Mouse (Mus musculus) MEL (cell line): Measurements from ENCODE around the gene Ppp1r15b. TPM values are rescaled to one million over a fixed set of nuclear protein-coding genes. Genes with fewer than 3 reads are reported as not detected.
A peak's percentile ranks its signal among the peaks of the same experiment; 100 is the strongest.

ENCODE experiments used
- DNase-seq: peaks from one replicate; pipeline ENCODE4 v3.0.0; 2011; ENCODE audit warnings: low read depth, low spot score
- H3K27ac ChIP-seq: 2 replicates; pipeline ENCODE4 v1.5.1; 2012; ENCODE audit warnings: low read depth, mild to moderate bottlenecking, control low read depth, low read length, moderate library complexity; ENCODE audit not compliant: control insufficient read depth
- H3K27me3 ChIP-seq, 2 experiments: fragments of 150-350 bp in 1 of 2; sonication (generic) in 1 of 2; 2 replicates each; pipeline ENCODE4 v1.6.1; 2012; ENCODE audit warnings: low read length in 2 of 2, mild to moderate bottlenecking in 2 of 2, improper control_type of control experiment in 1 of 2, moderate library complexity in 1 of 2; ENCODE audit not compliant: insufficient read depth in 2 of 2, control insufficient read depth in 1 of 2
- H3K36me3 ChIP-seq, 2 experiments: 2 replicates each; pipeline ENCODE4 v1.6.1; 2012 to 2014; ENCODE audit warnings: low read length in 2 of 2, improper control_type of control experiment in 1 of 2, inconsistent platforms in 1 of 2, mild to moderate bottlenecking in 1 of 2; ENCODE audit not compliant: insufficient read depth in 2 of 2, control insufficient read depth in 1 of 2
- H3K4me1 ChIP-seq, 2 experiments: fragments of 150-350 bp in 1 of 2; sonication (generic) in 1 of 2; 2 replicates each; pipeline ENCODE4 v1.6.1; 2012; ENCODE audit warnings: low read length in 2 of 2, improper control_type of control experiment in 1 of 2, mild to moderate bottlenecking in 1 of 2; ENCODE audit not compliant: insufficient read depth in 2 of 2, control insufficient read depth in 1 of 2
- H3K4me3 ChIP-seq, 2 experiments: fragments of 150-350 bp in 1 of 2; sonication (generic) in 1 of 2; 2 replicates each; pipeline ENCODE4 v1.5.1; 2012; ENCODE audit warnings: low read depth in 2 of 2, low read length in 2 of 2, mild to moderate bottlenecking in 2 of 2, moderate library complexity in 2 of 2, control low read depth in 1 of 2, improper control_type of control experiment in 1 of 2; ENCODE audit not compliant: control insufficient read depth in 1 of 2, insufficient read depth in 1 of 2
- H3K79me2 ChIP-seq: 2 replicates; pipeline ENCODE4 v1.6.1; 2012; ENCODE audit warnings: mild to moderate bottlenecking, low read length, moderate library complexity; ENCODE audit not compliant: control insufficient read depth, poor library complexity, insufficient read depth
- H3K9ac ChIP-seq: 2 replicates; pipeline ENCODE4 v1.6.1; 2012; ENCODE audit warnings: low read depth, mild to moderate bottlenecking, control low read depth, low read length, moderate library complexity; ENCODE audit not compliant: control insufficient read depth, poor library complexity, severe bottlenecking
- H3K9me3 ChIP-seq: fragments of 150-350 bp; sonication (generic); replicated peaks from 2 replicates; pipeline ENCODE4 v1.6.1; 2012; ENCODE audit warnings: mild to moderate bottlenecking, low read length, improper control_type of control experiment, moderate library complexity; ENCODE audit not compliant: insufficient read depth
- CHD2 ChIP-seq: IDR thresholded peaks from 2 replicates; pipeline ENCODE4 v1.6.1; 2011; ENCODE audit warnings: low read length, improper control_type of control experiment
- CTCF ChIP-seq, 3 experiments: IDR thresholded peaks in 2 of 3; conservative IDR thresholded peaks in 1 of 3; 2 replicates each; pipeline ENCODE4 v1.5.1; 2011 to 2012; ENCODE audit warnings: low read length in 3 of 3, low read depth in 2 of 3, mild to moderate bottlenecking in 2 of 3, improper control_type of control experiment in 1 of 3, inconsistent platforms in 1 of 3, mixed read lengths in 1 of 3, moderate library complexity in 1 of 3; ENCODE audit not compliant: control insufficient read depth in 1 of 3, insufficient read depth in 1 of 3, poor library complexity in 1 of 3, severe bottlenecking in 1 of 3
- E2F4 ChIP-seq: IDR thresholded peaks from 2 replicates; pipeline ENCODE4 v1.6.1; 2011; ENCODE audit warnings: low read depth, low read length, improper control_type of control experiment, borderline replicate concordance
- ELF1 ChIP-seq: IDR thresholded peaks from 2 replicates; pipeline ENCODE4 v1.6.1; 2014; ENCODE audit warnings: low read depth, mild to moderate bottlenecking, inconsistent platforms, low read length, improper control_type of control experiment, moderate library complexity
- EP300 ChIP-seq, 2 experiments: IDR thresholded peaks; 2 replicates each; pipeline ENCODE4 v1.6.1; 2011; ENCODE audit warnings: improper control_type of control experiment in 2 of 2, low read length in 2 of 2, low read depth in 1 of 2, mild to moderate bottlenecking in 1 of 2
- GABPA ChIP-seq: IDR thresholded peaks from 2 replicates; pipeline ENCODE4 v1.6.1; 2012; ENCODE audit warnings: low read depth, mild to moderate bottlenecking, inconsistent platforms, low read length, improper control_type of control experiment, moderate library complexity
- GATA1 ChIP-seq: IDR thresholded peaks from 2 replicates; pipeline ENCODE4 v1.6.1; 2011; ENCODE audit warnings: low read depth, low read length, improper control_type of control experiment
- HCFC1 ChIP-seq: IDR thresholded peaks from 2 replicates; pipeline ENCODE4 v1.6.1; 2012; ENCODE audit warnings: low read depth, mild to moderate bottlenecking, inconsistent platforms, low read length, improper control_type of control experiment, moderate library complexity
- JUND ChIP-seq: IDR thresholded peaks from 2 replicates; pipeline ENCODE4 v1.6.1; 2011; ENCODE audit warnings: low read depth, mild to moderate bottlenecking, improper control_type of control experiment, low read length
- KAT2A ChIP-seq: conservative IDR thresholded peaks from 2 replicates; pipeline ENCODE4 v1.6.1; 2012; ENCODE audit warnings: low read depth, low read length, improper control_type of control experiment, inconsistent platforms
- MAFK ChIP-seq: IDR thresholded peaks from 2 replicates; pipeline ENCODE4 v1.6.1; 2011; ENCODE audit warnings: low read depth, mild to moderate bottlenecking, low read length, improper control_type of control experiment, borderline replicate concordance
- MAX ChIP-seq: IDR thresholded peaks from 2 replicates; pipeline ENCODE4 v1.6.1; 2011; ENCODE audit warnings: low read length, improper control_type of control experiment
- MAZ ChIP-seq: IDR thresholded peaks from 2 replicates; pipeline ENCODE4 v1.6.1; 2012; ENCODE audit warnings: low read depth, mild to moderate bottlenecking, inconsistent platforms, low read length, improper control_type of control experiment
- MEF2A ChIP-seq: IDR thresholded peaks from 2 replicates; pipeline ENCODE4 v1.6.1; 2014; ENCODE audit warnings: low read depth, mild to moderate bottlenecking, inconsistent platforms, low read length, improper control_type of control experiment; ENCODE audit not compliant: poor library complexity, insufficient replicate concordance, severe bottlenecking; ENCODE audit errors: extremely low read depth
- MYB ChIP-seq: IDR thresholded peaks from 2 replicates; pipeline ENCODE4 v1.6.1; 2011; ENCODE audit warnings: mild to moderate bottlenecking, low read depth, low read length, improper control_type of control experiment
- MYC ChIP-seq: IDR thresholded peaks from 2 replicates; pipeline ENCODE4 v1.6.1; 2011; ENCODE audit warnings: low read depth, mild to moderate bottlenecking, low read length, improper control_type of control experiment, moderate library complexity
- NELFE ChIP-seq: IDR thresholded peaks from 2 replicates; pipeline ENCODE4 v1.6.1; 2011; ENCODE audit warnings: low read depth, low read length, improper control_type of control experiment
- POLR2AphosphoS2 ChIP-seq: IDR thresholded peaks from 2 replicates; pipeline ENCODE4 v1.6.1; 2011; ENCODE audit warnings: low read length, improper control_type of control experiment
- POLR2AphosphoS5 ChIP-seq: IDR thresholded peaks from 2 replicates; pipeline ENCODE4 v1.6.1; 2012; ENCODE audit warnings: low read depth, borderline replicate concordance, mild to moderate bottlenecking, inconsistent platforms, low read length, moderate library complexity, mixed read lengths
- RAD21 ChIP-seq: IDR thresholded peaks from 2 replicates; pipeline ENCODE4 v1.6.1; 2011; ENCODE audit warnings: mild to moderate bottlenecking, low read depth, low read length, improper control_type of control experiment
- RCOR1 ChIP-seq: IDR thresholded peaks from 2 replicates; pipeline ENCODE4 v1.6.1; 2012; ENCODE audit warnings: low read depth, mild to moderate bottlenecking, inconsistent platforms, low read length, improper control_type of control experiment
- SIN3A ChIP-seq: IDR thresholded peaks from 2 replicates; pipeline ENCODE4 v1.6.1; 2012; ENCODE audit warnings: low read length, improper control_type of control experiment, inconsistent platforms
- SMC3 ChIP-seq: IDR thresholded peaks from 2 replicates; pipeline ENCODE4 v1.6.1; 2011; ENCODE audit warnings: low read depth, low read length, improper control_type of control experiment
- TBP ChIP-seq: IDR thresholded peaks from 2 replicates; pipeline ENCODE4 v1.8.0; 2011; ENCODE audit warnings: low read depth, low read length, improper control_type of control experiment
- TCF12 ChIP-seq: IDR thresholded peaks from 2 replicates; pipeline ENCODE4 v1.6.1; 2014; ENCODE audit warnings: low read depth, mild to moderate bottlenecking, inconsistent platforms, low read length, improper control_type of control experiment, moderate library complexity
- UBTF ChIP-seq: IDR thresholded peaks from 2 replicates; pipeline ENCODE4 v1.6.1; 2012; ENCODE audit warnings: low read depth, mild to moderate bottlenecking, inconsistent platforms, low read length, improper control_type of control experiment, moderate library complexity, borderline replicate concordance; ENCODE audit not compliant: insufficient read depth
- USF1 ChIP-seq: IDR thresholded peaks from 2 replicates; pipeline ENCODE4 v1.6.1; 2014; ENCODE audit warnings: low read depth, mild to moderate bottlenecking, inconsistent platforms, low read length, improper control_type of control experiment, moderate library complexity
- USF2 ChIP-seq, 2 experiments: IDR thresholded peaks; 2 replicates each; pipeline ENCODE4 v1.6.1; 2011 to 2012; ENCODE audit warnings: improper control_type of control experiment in 2 of 2, low read length in 2 of 2, borderline replicate concordance in 1 of 2, inconsistent platforms in 1 of 2, low read depth in 1 of 2, mild to moderate bottlenecking in 1 of 2; ENCODE audit not compliant: insufficient read depth in 1 of 2
- ZC3H11A ChIP-seq: IDR thresholded peaks from 2 replicates; pipeline ENCODE4 v1.6.1; 2012; ENCODE audit warnings: low read depth, mild to moderate bottlenecking, inconsistent platforms, low read length, improper control_type of control experiment
- ZKSCAN1 ChIP-seq: IDR thresholded peaks from 2 replicates; pipeline ENCODE4 v1.6.1; 2012; ENCODE audit warnings: low read depth, mild to moderate bottlenecking, inconsistent platforms, low read length, improper control_type of control experiment, moderate library complexity
- polyA plus RNA-seq, 2 experiments: library from polyadenylated mRNA; stranded (reverse) in 1 of 2; unstranded in 1 of 2; fragments of >175 nt in 1 of 2; fragments of >200 nt in 1 of 2; gene quantifications; 2 replicates each; pipeline versions ENCODE4 v1.2.1 to v1.2.4; 2012; ENCODE audit warnings: low replicate concordance in 2 of 2, low read depth in 1 of 2; ENCODE audit not compliant: insufficient read length in 2 of 2, insufficient read depth in 1 of 2, missing spikeins in 1 of 2
- total RNA-seq: library from RNA; depleted of rRNA; stranded (reverse); fragments of 300-350 nt; gene quantifications from 2 replicates; pipeline ENCODE4 v1.2.3, GENCODE M21; 2012

Gene Ppp1r15b
- total and polyA plus RNA-seq, 3 experiments = 53.1 to 56.3 TPM; not detected in 1

DNA sequence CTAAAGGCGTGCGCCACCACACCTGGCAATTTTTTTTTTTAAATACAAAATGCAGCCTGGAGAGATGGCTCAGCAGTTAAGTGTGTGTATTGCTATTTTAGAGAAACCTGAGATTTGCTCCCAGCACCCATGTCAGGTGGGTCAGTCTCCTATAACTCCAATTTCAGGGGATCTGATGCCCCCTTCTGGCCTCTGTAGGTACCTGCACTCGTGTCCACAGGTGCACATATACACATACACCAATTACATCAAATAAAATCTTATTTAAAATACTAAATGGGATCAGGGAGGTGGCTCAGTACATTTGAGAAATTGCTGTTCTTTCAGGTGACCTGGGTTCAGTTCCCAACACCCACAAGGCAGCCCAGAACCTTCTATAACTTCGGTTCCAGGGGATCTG is 14.8 kb upstream of the Ppp1r15b start:
- Histone ChIP-seq H3K4me3 (no peak overlapping the region), H3K36me3 (peaks cover 0 to 25% of the 10 kb centered on the region in 2 experiments; a peak in 2 of 4 replicates), H3K9me3 (no peaks in the 10 kb centered on the region), H3K4me1 (peaks cover 17 to 23% of the 10 kb centered on the region in 2 experiments), H3K27me3 (no peaks in the 10 kb centered on the region), H3K9ac (no peak overlapping the region), H3K27ac (no peak overlapping the region), H3K79me2 (no peaks in the 10 kb centered on the region)
- TF ChIP-seq CHD2 (no peak), KAT2A (no peak), CTCF (IDR thresholded peaks at IDR 0.05 in 2 of 3, conservative IDR thresholded peaks at IDR 0.05 in 1 of 3; ENCODE audit: control insufficient read depth in 1 of 3, insufficient read depth in 1 of 3, low read depth in 2 of 3, low read length in 3 of 3, poor library complexity in 1 of 3, severe bottlenecking in 1 of 3) (peak in 2 of 3 experiments; percentile 21 to 28; a peak in 3 of 6 replicates), RAD21 (peak; percentile 1; the same call in 1 of the 2 replicates)
- no peak for DNase-seq

GRCm38 (mm10) chr1:133118127-133118526 is 12.8 kb upstream of the Ppp1r15b start:
- Histone ChIP-seq H3K9me3 (no peaks in the 10 kb centered on the region), H3K4me3 (peak overlapping the region in 1 of 2 experiments; percentile 18; a peak in 2 of 4 replicates), H3K27ac (peak overlapping the region; percentile 84), H3K36me3 (peaks cover 0 to 25% of the 10 kb centered on the region in 2 experiments; a peak in 2 of 4 replicates), H3K79me2 (no peaks in the 10 kb centered on the region), H3K27me3 (no peaks in the 10 kb centered on the region), H3K4me1 (peaks cover 17 to 23% of the 10 kb centered on the region in 2 experiments), H3K9ac (peak overlapping the region; percentile 20; the same call in 1 of the 2 replicates)
- peak; percentile 95 for DNase-seq
- TF ChIP-seq MAZ (no peak), MAX (no peak), TBP (peak; percentile 78), HCFC1 (peak; percentile 59; the same call in 1 of the 2 replicates), USF2 (IDR thresholded peaks at IDR 0.05; ENCODE audit: borderline replicate concordance in 1 of 2, insufficient read depth in 1 of 2, low read depth in 1 of 2, low read length in 2 of 2) (no peak), SIN3A (no peak), CHD2 (no peak), GATA1 (no peak), KAT2A (no peak), POLR2AphosphoS5 (no peak), RCOR1 (0 out of 2 replicates have a peak, but pooled peaks have one; percentile 28), MYB (no peak), JUND (no peak), ELF1 (peak; percentile 63; the same call in 1 of the 2 replicates), MAFK (no peak), USF1 (no peak), UBTF (no peak), NELFE (peak; percentile 57), CTCF (IDR thresholded peaks at IDR 0.05 in 2 of 3, conservative IDR thresholded peaks at IDR 0.05 in 1 of 3; ENCODE audit: control insufficient read depth in 1 of 3, insufficient read depth in 1 of 3, low read depth in 2 of 3, low read length in 3 of 3, poor library complexity in 1 of 3, severe bottlenecking in 1 of 3) (no peak), RAD21 (no peak), TCF12 (0 out of 2 replicates have a peak, but pooled peaks have one; percentile 13), SMC3 (no peak), E2F4 (no peak), EP300 (IDR thresholded peaks at IDR 0.05; ENCODE audit: low read depth in 1 of 2, low read length in 2 of 2) (0 out of 4 replicates have a peak, but pooled peaks of 1 of the 2 experiments have one; percentile 11), ZKSCAN1 (no peak), MYC (peak; percentile 62; the same call in 1 of the 2 replicates), MEF2A (no peak), GABPA (no peak), POLR2AphosphoS2 (0 out of 2 replicates have a peak, but pooled peaks have one; percentile 51), ZC3H11A (no peak)
